Mouse (Mus musculus) cerebellum, adult (tissue): ENCODE measurements at regions not wholly inside any gene's neighbourhood (a gene's known extent, or its start where the extent isn't known, plus 50 kb on each side); places are given as distances from the start of the nearest gene placed in this dataset.

Experiments used
- ATAC-seq: cut with Nextera tagmentation; 2 replicates; pipeline ENCODE4 v1.9.2; 2017; ENCODE audit warnings: mild to moderate bottlenecking, moderate library complexity, mixed read lengths; ENCODE audit not compliant: insufficient number of reproducible peaks, low FRiP score, low TSS enrichment

DNA sequence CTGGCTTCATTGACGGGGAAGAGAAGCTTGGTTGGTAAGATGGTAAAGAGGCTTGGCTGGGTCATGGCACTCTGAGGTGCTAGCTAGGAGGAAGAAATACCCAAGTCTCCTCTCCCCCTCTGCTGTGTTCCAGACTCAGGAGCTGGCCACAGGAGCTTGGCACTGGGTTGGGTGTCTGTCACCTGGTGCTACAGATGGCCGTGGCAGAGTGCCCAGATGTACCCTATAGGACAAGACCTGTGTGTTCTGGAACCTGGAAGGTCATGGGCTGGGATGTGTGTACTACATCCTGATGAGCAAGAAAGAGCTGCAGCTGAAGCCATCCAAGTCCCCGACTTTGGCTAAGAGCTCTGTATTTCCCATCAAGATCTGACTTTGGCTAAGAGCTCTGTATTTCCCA lies 72.4 kb downstream of the Nupl2 start:
- ATAC-seq, result peak; percentile 49; the same call in 1 of the 2 replicates

DNA sequence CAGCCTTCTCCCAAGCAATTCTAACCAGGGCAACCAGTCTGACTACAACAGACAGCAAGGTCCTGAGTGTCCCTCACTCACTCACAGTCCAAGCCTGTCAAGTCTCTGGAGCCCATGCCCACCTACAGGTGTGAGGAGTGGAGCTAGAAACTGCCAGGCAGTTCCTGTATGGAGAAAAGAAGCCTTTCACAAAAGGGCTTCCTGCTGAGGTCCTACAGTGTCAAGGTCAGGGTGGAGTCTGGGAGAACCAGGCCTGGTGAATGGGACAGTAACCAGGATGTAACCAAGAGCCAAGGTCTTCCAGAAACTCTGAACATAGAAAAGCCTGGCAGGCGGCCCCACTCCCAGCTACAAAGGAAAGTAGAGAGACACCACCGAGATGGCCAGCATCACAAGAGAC lies 74.2 kb downstream of the Nupl2 start:
- no peak for ATAC-seq

DNA sequence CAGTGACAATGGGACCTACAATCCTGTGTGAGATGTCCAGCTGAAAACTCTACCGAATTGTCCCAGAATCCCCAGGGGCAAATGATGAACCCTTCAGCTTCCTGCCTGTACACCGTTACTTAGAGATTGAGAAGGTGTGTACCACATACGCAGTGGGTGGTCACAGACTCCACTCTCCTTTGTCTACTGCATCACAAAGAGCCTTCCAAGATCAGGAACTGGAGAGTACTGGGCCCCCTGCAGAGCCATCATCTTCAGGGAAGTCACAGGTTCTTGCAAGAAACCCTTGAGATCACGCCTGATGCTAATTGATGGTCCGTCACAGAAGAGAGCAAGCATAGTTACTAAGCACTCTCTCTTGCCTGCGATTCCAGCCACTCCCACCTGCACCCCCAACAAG lies 79.4 kb downstream of the Nupl2 start:
- ATAC-seq, result no peak

DNA sequence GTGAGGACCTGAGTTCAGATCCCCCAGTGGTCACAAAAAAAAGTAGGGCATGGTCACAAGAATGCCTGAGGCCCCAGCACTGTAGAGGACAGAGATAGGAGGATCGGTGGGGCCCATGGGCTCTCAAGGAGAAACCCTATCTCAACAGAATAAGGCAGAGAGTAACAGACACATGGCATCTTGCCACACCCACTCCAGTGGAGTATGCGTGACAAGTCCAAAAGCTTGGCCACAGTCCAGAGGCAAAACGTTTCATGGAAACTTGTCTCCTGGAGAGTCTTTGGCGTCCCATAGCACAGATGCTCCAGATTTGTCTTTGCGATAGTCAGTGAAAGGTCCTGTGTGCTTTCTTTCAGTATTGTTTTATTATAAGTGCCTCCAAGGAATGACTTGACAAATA lies 90.7 kb downstream of the Nupl2 start:
- ATAC-seq, result no peak

DNA sequence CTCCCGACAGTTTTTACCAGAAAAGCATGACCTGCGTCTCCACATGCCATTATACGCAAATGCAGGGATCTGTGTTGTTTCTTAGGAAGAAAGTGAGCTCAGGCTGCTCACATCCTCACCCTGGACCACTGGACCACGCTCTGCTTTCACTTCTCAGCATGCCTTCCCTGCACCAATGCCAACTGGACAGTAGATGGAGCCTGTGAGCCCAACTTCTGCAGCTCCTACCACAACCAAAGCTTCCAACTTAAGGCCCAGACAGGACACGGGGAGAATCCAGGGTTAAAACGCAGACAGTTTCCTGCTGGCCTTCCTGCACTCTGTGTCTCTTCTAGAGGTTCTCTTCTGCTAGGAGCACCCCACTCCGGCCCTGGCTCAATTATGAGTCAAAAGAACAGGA lies 90.3 kb downstream of the Kcnh2 start:
- peak; percentile 77; the same call in 1 of the 2 replicates for ATAC-seq

DNA sequence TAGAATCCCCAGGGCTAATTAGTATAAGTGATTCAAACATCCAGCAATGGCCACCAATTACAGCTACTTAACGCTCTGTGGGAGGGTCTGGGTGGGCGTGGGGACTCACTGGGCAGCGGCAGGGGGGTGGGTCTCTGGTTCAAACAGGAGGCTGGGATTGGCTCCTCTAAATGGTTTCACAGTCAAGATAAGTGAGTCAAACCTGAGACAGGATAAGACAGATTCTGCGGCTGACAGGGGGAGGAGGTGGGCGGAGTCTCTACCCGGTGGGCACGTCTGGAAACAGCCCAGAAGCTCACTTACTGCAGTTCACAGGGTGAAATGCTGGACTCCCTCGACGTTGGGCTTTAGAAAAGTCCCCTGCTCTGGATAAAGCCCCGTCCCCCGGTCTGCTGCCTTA lies 89.3 kb downstream of the Kcnh2 start:
- no peak for ATAC-seq

DNA sequence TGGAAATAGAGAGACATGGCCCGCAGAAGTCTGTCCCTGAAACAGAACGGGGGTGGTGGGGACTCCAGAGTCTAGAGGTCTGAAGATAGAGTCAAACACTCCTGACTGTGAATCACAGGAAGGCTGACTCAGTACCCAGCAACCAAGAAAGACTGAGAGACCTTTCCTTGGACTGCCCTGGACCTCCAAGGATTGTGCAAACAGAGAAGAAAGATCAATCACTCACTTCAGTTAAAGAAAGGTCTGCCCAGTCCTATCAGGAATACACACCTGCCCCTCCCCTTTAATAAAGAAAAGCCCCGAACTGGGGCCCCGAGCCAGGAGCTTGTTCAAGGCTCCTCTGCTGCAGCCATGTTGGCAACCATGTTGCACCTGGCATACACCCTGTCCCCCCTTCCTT lies 87.3 kb downstream of the Kcnh2 start:
- no peak for ATAC-seq

DNA sequence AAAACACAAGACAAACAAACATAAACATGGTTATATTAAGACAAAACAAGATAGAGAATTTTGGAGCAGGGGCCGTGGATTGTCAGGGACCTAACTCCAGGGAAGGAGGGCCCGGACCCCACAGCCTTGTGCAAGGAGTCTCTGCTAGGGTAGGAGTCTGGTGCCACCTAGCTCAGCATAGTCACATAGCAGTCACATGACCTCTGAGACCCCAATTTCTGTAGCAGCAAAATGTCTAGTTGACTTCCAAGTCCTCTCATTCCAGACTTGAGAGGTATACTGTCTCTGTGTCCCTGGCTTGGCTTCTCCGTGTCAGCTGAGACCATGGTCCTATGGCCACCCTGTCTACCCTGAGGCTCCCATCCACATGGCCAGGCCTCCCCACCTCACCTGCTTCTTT lies 86.0 kb downstream of the Kcnh2 start:
- no peak for ATAC-seq

DNA sequence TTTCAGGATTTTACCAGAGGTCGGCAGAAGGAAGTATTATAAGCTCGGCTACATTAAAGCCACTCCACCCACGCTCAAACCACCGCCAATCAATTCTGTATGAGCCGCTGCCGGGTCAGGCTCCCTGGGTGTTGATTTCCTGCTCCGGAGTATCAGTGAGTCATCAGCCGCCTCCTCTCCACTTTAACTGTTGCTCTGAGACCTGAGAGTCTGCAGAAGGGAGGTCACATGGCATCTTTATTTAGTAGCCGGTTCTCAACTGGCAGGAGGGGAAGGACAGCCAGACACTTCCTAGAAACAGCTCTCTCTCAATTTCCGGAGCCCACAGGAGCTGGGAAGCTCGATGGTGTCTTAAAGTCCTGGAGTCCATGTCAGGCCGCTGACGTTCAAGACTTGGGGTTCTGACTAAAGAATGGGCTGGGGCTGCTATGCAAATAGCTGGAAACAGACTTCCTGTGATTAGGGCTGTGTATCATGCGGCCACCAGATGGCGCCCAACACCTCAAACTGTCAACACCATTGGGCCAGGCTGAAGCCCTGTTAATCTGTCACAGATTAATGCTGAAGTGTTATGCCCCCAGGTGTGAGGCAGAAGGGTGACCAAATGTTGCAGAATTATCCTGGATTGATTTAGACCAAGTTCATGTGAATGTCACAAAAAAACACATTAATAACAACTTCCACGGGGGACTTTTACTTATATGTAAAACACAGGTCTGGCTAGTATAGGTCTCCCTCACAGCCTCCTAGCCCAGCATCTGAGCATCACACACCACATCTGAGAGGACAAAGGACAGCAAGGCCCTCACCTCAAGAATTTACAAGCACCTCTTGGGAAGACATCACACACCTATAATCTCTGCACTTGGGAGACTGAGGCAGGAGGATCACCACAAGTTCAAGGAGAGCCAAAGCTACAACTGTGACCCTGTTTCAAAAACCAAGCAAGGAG lies 84.8 kb downstream of the Kcnh2 start:
- ATAC-seq, result peak; percentile 87
